Mouse (Mus musculus) R1 (cell line): ENCODE data around the gene Csf2rb.
A peak's percentile ranks its signal among the peaks of the same experiment; 100 is the strongest.
"Not testable (repeated sequence)": the region's sequence is repeated elsewhere in the genome, so short reads cannot be mapped to it uniquely, and the experiment has no call there.

ENCODE experiments used
- DNase-seq: peaks from one replicate; pipeline ENCODE4 v3.0.0-alpha.2; 2018; ENCODE audit warnings: low read depth, low spot score

Gene Csf2rb

GRCm38 (mm10) chr15:78325671-78326339 lies at the start of gene Csf2rb:
Gene Csf2rb (plus strand): TSS chr15:78325752.
- DNase-seq: no peak

- no peak for DNase-seq
Measured at GRCm38 (mm10) chr15:78278308-78278707, 47.2 kb upstream of the Csf2rb start.

GRCm38 (mm10) chr15:78287941-78288340 lies 37.6 kb upstream of the Csf2rb start:
- DNase-seq: no peak

GRCm38 (mm10) chr15:78289775-78290174 lies 35.8 kb upstream of the Csf2rb start:
- DNase-seq: not testable (repeated sequence)

GRCm38 (mm10) chr15:78293228-78293627 lies 32.3 kb upstream of the Csf2rb start:
- not testable (repeated sequence) for DNase-seq

GRCm38 (mm10) chr15:78293716-78294115 lies 31.8 kb upstream of the Csf2rb start:
- DNase-seq: no peak

GRCm38 (mm10) chr15:78298558-78298957 lies 27.0 kb upstream of the Csf2rb start:
- DNase-seq: no peak

GRCm38 (mm10) chr15:78299641-78300040 lies 25.9 kb upstream of the Csf2rb start:
- no peak for DNase-seq

GRCm38 (mm10) chr15:78300773-78301172 lies 24.8 kb upstream of the Csf2rb start:
- DNase-seq: no peak

GRCm38 (mm10) chr15:78302718-78303117 lies 22.8 kb upstream of the Csf2rb start:
- DNase-seq: no peak

- DNase-seq: no peak
Measured at GRCm38 (mm10) chr15:78303665-78304233, 21.8 kb upstream of the Csf2rb start.

GRCm38 (mm10) chr15:78305341-78305933 lies 20.1 kb upstream of the Csf2rb start, which contains the start of gene Csf2rb2:
Gene Csf2rb2 (minus strand): TSS chr15:78305721.
- DNase-seq: no peak

- no peak for DNase-seq
Measured at GRCm38 (mm10) chr15:78309865-78310264, 15.7 kb upstream of the Csf2rb start.

GRCm38 (mm10) chr15:78310971-78311370 lies 14.6 kb upstream of the Csf2rb start:
- DNase-seq: no peak

- not testable (repeated sequence) for DNase-seq
Measured at GRCm38 (mm10) chr15:78312421-78313233, 12.9 kb upstream of the Csf2rb start.

- DNase-seq: not testable (repeated sequence)
Measured at GRCm38 (mm10) chr15:78313659-78314058, 11.9 kb upstream of the Csf2rb start.

- DNase-seq: not testable (repeated sequence)
Measured at GRCm38 (mm10) chr15:78318338-78319171, 7.0 kb upstream of the Csf2rb start.

- peak; percentile 43 for DNase-seq
Measured at GRCm38 (mm10) chr15:78320825-78321496, 4.6 kb upstream of the Csf2rb start.

GRCm38 (mm10) chr15:78323366-78323765 lies 2.2 kb upstream of the Csf2rb start:
- no peak for DNase-seq

- DNase-seq: no peak
Measured at GRCm38 (mm10) chr15:78324294-78324693, 1.3 kb upstream of the Csf2rb start.

GRCm38 (mm10) chr15:78326747-78327146 lies 1.2 kb downstream of the Csf2rb start:
- DNase-seq: no peak
